Mouse (Mus musculus): ENCODE measurements at regions not wholly inside any gene's neighbourhood (a gene's known extent, or its start where the extent isn't known, plus 50 kb on each side); places are given as distances from the start of the nearest gene placed in this dataset.
A peak's percentile ranks its signal among the peaks of the same experiment; 100 is the strongest.

DNA sequence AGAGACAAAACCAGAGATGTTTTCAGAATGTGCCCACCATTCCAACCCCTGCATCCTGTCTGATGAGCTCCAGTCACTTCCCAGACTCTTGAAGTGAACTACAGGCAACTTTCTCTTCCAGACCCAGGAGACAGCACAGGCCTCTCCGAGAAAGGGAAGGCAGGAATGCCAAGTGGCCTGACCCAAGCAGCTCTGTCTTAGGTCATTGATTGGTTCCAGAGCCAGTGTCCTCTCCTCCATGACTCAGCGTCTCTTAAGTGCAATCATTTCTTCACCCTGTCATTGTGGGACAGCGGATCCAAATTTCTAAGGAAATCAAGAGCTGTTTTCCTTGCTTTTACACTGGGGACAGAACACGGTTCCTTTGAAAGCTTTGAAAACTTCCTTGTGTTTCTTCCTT is 329.2 kb upstream of the Nfe2l3 start:
- no peak for DNase-seq (ENCODE audit: low read depth)

DNA sequence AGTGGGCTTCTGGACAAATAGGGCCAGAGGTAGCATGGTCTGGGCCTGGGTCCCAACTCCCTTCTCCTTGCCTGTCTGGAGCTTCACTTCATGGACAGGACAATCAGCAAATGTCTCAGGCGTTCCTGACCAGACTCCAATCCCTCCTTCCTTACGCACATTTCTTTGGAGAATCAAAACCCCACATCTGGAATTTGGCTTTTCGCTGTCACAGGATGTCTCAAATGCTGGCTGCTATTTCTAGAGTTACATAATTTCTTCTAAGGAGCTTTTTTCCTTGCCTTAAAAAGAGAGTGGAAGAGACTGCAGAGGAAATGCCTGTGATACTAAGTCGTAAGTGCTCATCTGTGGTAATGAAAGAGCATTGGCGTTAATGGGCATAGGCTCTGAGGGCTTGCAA is 328.1 kb upstream of the Nfe2l3 start:
- no peak for DNase-seq (ENCODE audit: low read depth)

- DNase-seq (ENCODE audit: low read depth), result no peak
Measured at GRCm38 (mm10) chr6:51108336-51108956, 324.0 kb upstream of the Nfe2l3 start.

DNA sequence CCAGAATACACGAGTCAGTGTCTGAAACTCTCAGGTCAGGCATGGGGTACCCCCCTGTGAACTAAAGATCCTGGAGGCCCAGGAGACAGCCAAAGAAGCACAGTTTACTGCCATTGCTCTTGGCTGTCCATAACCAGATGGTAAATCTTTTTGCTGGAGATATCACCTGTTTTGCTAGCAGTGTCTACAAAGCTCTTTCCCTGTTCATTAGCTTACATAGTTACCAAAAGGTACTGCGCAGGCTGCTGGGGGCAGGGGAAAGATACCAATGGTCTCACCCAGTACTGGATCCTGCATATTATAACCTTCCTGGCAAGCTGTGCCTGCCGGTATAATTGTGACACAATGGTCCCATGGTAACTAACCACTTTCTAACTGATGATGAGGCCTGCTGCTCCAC is 321.9 kb upstream of the Nfe2l3 start:
- no peak for DNase-seq (ENCODE audit: low read depth)

DNA sequence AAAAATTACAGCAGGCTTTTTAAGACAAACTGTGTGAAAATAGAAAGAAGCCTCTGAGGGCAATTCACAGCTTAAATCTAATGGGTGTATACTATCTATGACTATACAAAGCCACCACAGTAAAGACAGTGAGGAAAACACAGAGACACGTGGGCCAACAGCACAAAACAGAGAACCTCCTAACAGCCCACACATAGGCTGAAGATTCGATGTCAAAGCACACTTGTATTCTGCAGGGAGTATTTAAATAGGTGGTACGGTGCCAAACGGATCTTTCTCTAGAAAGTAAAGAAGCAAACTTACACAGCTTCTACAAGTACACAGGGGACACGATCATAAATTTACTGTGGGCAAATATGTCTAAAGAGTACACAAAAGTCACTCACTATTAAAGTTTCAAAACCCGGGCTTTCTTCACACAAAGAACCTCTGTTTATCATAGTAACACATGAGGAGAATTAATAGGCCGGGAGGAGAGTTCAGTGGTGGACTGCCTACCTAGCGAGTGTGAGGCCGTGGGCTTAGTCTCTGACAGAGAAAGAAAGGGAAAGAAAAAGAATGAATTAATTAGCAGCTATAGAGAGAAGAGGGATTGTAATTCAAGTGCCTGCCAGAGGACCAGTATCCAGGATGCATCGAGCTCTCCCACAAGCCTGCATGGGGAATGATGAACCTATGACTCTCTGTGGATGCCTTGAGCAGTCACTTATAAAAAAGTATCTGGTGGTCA is 317.7 kb upstream of the Nfe2l3 start:
- DNase-seq (ENCODE audit: low read depth), result no peak

GRCm38 (mm10) chr6:51118833-51119535 is 313.5 kb upstream of the Nfe2l3 start:
- no peak for DNase-seq (ENCODE audit: low read depth)

- no peak for DNase-seq (ENCODE audit: low read depth)
Measured at GRCm38 (mm10) chr6:51119691-51120302, 312.7 kb upstream of the Nfe2l3 start.

- no peak for DNase-seq (ENCODE audit: low read depth)
Measured at GRCm38 (mm10) chr6:51122941-51123340, 309.5 kb upstream of the Nfe2l3 start.

- DNase-seq (ENCODE audit: low read depth), result no peak
Measured at GRCm38 (mm10) chr6:51127851-51128250, 304.6 kb upstream of the Nfe2l3 start.

GRCm38 (mm10) chr6:51129096-51129495 is 303.4 kb upstream of the Nfe2l3 start:
- DNase-seq (ENCODE audit: low read depth), result no peak

- peak; percentile 45 for DNase-seq (ENCODE audit: low read depth)
Measured at GRCm38 (mm10) chr6:51129591-51129990, 302.9 kb upstream of the Nfe2l3 start.

GRCm38 (mm10) chr6:51144762-51145161 is 287.7 kb upstream of the Nfe2l3 start:
- no peak for DNase-seq (ENCODE audit: low read depth)

GRCm38 (mm10) chr6:51145863-51146262 is 286.6 kb upstream of the Nfe2l3 start:
- no peak for DNase-seq (ENCODE audit: low read depth)

DNA sequence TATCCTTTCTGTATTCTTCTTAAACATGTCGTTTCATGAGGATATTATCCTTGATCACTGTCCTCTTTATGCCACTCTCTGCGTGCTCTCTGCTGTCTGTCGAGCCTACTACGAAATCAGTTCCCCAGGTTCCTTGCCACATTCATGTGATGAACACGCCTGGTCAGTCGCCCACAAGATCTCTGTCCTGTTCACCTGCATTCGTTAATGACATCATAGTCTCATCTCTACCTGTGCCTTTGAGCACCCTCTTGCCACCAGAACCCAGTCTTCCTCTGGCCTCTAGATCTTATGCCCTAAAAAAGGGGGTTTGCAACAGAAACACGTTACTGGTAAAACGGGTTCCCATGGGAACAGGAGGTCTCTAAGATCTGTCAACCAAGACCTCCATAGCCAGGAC is 283.6 kb upstream of the Nfe2l3 start:
- no peak for DNase-seq (ENCODE audit: low read depth)

GRCm38 (mm10) chr6:51150066-51150465 is 282.4 kb upstream of the Nfe2l3 start:
- no peak for DNase-seq (ENCODE audit: low read depth)

DNA sequence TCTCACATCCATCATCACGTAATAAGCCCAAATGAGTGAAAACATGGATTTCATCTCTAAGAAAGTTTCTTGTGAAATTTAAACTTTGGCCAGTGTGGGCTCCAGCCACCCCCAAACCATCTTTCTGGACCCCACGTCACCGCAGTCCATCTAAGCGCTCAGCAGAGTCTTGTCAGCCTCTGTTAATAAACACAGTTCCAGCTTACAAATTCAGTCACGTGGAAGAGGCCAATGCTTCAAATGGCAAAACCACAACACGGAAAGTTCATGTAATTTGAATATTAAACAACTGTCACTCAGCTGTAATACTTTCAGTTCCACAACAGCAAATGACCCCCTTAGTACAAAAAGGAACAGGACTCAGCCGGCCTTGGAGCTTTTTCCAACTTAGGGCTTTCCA is 282.0 kb upstream of the Nfe2l3 start:
- no peak for DNase-seq (ENCODE audit: low read depth)

DNA sequence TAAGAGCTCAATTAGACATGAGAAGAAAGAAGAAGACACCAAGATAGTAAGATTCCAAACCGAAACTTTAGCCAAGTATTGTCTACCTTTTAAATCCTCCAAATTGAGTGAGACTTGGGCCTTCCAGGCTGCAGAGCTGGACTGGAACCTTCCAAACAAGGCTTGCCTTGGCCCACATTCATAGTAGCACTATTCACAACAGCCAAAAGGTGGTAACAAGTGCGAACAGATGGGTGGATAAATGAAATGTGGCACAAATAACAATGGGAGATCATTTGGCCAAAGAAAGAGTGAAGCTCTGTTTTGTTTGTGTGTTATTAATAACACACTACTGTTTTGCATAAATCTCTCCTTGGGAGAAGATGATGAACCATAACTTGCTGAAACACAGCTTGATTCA is 281.6 kb upstream of the Nfe2l3 start:
- DNase-seq (ENCODE audit: low read depth), result no peak

DNA sequence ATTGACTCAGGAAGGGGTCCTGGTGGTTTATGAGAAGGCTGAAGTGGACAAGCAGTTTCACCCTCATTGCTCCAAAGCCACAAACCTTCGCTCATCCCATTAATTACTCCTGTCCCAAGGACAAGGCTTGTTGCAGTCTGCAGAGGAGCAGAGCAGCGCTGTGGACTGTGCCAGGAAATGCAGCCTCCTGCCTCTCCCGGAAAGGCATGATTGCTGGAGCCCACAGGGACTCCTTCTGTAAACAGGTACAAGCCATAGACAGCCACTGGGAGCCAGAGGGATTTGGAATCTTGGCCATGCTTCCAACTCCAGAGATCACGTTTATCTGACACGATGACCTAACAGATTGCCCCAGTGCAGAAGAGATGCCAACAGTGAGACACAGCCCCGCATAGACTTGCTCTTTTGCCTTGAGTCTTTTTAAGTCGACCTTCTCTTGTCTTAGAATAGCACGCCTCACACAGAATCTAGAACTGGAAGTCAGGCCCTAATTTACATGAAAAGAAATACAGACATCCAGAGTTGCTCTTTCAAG is 275.6 kb upstream of the Nfe2l3 start:
- DNase-seq (ENCODE audit: low read depth), result no peak

DNA sequence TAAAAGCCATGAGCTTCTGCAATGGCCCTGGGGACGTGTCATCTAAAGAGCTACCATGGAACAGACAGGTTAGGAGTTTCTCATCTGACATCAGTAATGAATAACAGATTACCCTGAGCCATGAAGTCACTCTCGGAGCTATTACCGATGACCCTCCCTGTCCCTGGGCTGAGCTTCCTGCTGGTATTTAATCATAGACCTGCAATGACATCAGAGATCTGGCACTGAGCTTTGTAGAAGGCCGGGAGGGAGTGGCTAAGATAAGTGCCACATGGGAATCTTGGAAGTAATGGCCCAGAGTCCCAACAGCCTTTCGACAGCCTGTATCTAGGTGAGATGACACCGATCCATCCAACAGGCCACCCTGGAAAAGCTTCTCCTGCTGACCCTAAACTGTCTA is 271.3 kb upstream of the Nfe2l3 start:
- DNase-seq (ENCODE audit: low read depth), result no peak

- no peak for DNase-seq (ENCODE audit: low read depth)
Measured at GRCm38 (mm10) chr6:51162208-51163082, 270.0 kb upstream of the Nfe2l3 start.

DNA sequence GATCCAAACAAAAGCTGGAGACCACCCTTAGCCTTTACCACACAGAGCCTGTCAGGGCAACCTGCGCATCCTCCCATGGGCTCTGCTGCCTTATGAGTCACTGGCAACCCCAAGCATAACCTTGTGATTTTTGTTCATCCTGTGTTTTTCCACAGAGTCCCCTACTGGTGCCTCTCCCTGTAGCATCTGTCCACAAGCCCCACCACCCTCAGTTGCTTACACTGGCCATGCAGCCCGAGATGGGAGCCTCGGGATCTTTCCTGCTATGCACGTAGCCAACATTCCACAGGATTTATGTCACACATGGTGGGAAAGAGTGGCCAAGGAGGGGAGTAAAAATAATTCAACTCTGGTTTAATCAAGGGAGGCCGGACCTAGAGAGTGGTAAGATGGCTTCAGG is 269.2 kb upstream of the Nfe2l3 start:
- DNase-seq (ENCODE audit: low read depth), result no peak

- DNase-seq (ENCODE audit: low read depth), result no peak
Measured at GRCm38 (mm10) chr6:51163882-51164281, 268.6 kb upstream of the Nfe2l3 start.

Measured in naive thymus-derived CD4-positive, alpha-beta T cell, adult 2 months (primary cell).